Mouse (Mus musculus): ENCODE measurements at regions not wholly inside any gene's neighbourhood (a gene's known extent, or its start where the extent isn't known, plus 50 kb on each side); places are given as distances from the start of the nearest gene placed in this dataset.

DNA sequence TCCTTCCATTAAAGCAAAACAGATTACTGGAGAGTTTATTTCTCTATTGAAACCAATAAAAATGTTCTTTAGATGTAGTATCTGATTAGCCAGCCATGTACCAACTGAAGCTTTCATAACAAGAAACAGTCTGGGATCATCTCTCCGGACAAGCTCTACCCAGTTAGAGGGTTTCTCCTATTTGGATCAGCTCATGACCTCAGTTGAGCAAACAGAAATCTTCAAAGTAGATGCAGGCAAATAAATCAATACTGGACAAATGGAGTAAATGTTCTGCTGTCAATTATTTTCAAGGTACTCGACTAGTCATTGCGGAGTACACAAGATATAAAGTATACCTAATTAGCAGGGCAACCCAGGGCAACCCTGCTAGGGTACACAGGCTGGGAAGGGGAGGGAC is 67.4 kb downstream of the Avpr1a start:
- no peak for ATAC-seq

DNA sequence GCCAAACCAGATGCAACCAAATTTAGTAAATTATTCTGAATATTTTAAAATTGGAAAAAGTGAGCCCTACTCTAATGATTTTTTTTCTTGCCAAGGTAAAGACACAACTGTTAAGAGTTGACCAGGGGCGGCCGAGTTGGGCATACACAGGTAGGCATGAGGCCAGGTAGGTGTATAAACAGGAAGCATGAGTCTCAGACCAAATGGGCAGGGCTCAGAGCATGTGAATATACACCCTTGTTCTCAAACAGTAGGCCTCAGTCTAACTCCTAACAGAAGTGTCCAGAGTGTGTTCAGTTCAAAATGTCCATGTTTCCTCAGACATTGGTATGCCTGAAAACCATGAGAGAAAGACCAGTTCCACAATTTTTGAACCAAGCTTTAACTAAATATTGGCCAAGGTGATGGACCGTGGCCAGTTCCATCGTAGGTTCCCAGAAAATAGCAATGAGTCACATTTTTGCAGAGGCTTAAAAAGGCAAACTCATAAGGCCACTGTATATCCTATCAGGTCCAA is 71.0 kb downstream of the Avpr1a start:
- no peak for ATAC-seq

DNA sequence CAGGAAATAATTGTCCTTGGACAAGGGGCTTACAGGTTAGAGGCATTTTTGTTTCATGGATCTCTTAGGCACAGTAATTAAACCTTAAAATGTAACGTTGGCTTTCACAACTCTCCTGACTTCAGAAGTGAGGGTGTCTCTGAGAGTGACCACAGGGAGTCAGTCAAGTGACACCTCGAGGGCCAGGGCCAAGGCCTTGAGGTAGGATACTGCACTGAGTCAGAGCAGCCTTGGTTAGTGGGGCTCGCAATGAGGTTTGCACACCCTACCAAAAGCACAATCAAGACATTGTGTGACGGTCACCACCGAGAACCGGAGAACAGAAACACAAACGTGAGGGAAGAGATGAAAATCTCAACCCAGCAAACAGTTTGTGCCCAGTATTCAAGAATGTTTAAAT is 71.7 kb downstream of the Avpr1a start:
- no peak for ATAC-seq

DNA sequence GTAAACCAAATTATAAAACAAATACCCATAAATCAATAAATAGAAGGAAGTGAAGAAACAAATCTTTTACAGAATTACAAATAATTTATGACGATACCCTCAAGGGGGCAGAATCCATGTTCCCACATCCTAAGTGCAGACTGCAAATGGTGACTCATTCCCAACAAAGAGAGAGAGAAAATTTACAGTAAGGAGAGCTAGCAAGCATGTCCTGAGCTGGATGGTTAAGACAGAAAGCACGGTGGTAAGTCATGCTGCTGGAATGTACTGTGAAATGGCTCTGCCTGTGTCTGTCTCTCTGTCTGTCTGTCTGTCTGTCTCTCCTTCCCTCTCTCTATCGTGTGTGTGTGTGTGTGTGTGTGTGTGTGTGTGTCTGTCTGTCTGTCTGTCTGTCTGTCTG is 74.3 kb downstream of the Avpr1a start:
- no peak for ATAC-seq

DNA sequence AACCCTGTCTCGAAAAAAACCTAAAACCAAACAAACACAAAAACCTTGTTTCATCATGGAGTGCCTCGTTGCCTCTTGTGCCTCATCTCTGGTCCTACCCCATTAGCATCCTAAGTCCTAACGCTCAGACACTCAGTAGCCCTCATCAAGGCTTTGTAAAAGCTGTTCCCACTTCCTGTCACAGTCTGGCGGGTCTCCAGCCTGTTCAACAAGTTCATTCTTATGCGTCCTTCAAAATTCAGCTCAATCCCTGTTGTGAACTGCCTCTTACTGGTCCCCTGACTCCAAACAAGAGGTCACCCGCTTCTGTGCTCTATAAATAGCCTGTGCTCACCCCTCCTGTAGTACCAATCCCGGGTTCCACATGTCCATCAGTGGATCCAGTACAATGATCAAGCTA is 77.1 kb downstream of the Avpr1a start:
- ATAC-seq, result no peak

DNA sequence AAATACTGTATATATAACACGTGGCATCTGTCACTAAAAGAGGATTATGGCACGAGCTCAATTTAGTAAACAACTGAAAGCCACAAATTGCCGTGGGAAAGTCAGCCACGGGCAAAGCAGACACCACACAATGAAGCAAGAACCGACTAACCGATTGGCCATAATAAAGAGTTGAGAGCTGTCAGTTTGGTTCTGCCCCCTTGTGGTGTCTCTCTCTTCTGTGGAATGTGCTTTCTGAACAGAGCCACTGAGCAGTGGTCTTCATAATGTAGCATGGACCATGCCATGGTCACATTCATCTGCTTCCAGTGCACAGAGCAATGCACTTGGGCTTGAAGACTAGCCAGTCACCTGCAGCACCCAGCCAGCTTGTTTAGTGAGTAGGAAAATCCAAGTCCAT is 77.5 kb downstream of the Avpr1a start:
- no peak for ATAC-seq

DNA sequence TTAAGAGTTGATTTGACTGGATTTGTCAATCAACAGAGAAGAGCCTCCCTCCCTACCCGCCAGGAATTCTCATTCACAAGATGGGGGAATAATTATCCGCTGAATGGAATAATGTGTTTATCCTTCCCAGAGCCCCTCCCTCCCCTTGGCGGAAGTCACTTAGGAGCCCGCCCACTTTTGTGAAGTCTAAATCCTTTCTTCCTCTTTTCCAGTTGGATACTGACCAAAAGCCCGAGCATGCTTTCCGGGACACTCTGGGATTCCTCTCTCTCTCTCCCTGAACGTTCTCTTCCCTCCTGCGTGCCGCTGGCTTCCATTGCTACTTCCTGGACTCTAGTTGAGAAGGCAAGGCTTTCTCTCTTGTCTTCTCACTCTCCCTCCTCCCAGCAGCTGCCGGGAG is 79.9 kb downstream of the Avpr1a start:
- no peak for ATAC-seq

DNA sequence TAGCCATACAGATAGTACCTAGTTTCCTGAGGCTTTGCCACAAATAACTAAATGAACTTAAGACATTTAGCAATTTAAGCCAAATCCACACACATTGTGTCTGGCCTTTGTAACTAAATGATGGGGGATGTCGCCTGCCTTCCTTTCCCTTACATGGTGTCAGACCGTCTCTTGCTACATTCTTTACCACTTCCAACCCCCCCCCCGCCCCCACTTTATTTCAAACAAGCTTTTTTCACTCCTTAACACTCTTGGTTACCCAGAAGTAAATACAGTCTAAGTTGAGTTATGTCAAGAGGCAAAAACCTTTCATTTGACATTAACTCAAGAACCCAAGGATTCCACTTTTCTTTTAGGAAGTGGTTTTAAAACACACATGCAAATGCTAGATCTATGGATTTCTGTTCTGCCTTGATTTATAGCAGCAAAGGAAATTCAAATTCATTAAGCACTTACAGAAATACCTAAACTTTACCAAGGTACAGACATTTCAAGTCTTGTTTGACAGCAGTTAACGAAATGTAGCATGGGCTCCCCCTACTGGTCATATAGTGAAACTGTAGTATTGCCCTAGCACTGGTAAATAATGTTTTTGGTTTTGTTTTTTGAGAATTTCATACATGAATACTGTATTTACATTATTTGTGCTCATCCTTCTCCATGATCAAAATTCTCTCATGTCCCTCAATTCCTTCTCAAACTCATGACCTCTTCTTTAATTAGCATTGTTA is 80.8 kb downstream of the Avpr1a start:
- peak; percentile 61 for ATAC-seq

DNA sequence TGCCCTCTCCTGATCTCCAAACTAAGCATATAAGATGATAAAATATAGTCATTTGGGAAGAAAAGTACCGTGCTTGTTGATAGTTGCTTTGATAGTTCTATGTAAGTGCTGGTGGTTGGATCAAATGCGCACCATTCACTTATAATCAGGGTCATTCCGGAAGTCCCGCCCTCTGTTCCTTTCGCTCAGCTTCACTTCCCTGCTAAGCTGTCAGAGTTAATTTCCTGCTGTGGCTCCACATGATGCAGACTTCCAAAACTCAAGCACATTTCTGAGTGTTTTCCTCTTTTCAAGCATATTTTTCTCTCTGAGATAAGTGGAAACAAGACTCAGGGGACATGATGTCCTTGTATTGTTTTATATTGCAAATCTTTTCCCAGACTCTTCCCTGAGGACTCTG is 86.4 kb downstream of the Avpr1a start:
- ATAC-seq, result no peak

DNA sequence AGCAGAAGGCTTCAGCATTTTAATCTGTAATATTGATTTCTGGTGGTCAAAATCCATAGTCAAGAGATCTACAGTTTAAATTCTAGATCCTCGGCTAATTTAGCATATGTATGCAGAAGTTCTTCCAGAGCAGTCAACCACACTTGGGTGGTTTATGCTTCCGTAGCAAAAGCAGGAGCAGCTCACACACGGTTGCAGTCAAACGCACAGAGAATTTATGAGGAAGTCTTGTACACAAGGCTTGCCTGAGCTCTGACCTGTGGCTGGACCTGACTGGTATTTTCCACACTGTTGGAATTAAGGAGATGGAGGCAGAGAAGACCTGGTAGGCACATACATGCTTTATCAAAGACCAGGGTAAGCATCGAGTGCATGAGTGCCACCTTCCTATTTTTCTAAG is 86.8 kb downstream of the Avpr1a start:
- ATAC-seq, result no peak

DNA sequence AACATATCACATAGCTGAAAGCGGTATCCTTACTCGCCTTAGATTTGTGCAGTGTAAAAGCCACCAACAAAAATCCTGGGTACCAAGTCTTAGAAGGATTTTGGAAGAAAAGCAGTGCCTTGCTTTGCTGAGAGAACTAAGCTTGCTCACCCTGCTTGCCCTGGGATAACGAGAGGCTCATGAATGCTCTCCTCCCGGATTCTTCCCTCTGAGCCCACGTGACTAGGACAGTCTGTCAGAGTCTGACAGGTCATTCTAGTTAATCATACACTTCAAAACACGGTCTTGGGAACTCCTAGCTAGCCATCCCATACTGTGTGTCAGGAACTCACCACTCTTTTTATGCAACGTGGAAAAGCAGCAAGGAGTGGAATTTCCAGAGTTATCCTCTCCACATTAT is 91.4 kb downstream of the Avpr1a start:
- ATAC-seq, result no peak

DNA sequence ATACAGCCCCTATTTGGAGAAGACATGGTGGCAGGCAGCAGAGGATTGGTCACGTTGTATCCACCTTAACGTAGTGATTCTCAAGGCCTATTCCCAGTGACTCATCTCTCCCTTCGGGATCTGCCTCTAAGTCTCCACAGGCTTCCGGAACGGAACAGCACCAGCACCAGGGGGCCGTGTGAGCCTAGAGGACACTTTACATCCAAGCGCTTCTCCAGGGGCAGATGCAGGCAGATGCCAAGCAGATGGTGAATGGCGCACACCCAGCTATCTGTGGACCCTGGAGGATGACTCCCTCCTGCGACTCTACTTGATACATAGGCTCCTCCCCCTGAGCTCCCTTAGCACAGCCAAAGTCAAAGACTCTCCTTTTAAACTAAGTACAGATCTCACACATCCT is 94.3 kb downstream of the Avpr1a start:
- ATAC-seq, result no peak

DNA sequence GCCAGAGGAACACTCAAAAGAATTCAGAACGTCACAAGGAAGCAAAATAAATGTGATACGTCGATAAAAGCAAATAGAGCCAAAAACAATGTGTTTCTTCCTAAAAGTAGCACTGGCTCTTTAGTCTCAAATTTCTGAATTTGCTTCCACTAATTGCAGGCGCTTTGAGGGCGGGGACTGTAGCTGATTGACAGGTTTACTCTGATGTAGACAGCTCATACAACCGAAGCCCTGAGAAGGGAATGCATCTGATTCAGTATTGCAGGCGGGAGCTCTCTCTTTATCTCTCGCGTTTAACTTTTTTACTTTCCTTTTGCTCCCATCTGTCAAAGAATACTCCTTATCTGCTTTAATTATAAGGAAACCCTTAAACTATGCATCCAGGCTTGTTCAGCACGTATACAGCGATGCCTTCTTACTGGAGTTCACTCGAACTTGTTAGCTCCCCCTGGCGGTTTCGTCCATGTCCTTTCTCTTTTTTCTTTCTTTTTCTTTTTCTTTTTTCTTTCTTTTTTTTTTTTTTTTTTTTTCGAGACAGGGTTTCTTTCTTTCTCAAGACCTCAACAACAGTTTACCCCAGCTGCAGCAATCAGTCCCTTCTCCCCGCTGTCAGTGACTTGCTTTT is 95.9 kb downstream of the Avpr1a start:
- ATAC-seq, result peak; percentile 69

DNA sequence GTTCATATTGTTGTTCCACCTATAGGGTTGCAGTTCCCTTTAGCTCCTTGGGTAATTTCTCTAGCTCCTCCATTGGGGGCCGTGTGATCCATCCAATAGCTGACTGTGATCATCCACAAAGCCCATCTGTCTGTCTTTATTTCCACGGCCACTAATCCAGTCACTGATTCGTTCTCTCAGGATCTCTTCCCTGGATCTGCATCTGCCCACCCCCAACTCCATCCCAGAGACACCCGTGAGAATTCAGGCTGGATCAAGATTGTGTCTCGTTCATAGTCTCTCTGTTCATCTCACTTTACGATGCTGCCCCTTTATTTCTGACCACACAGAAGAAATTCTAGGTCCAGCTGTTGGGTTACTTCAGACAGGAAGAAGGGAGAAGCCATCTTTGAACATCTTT is 96.7 kb downstream of the Avpr1a start:
- ATAC-seq, result no peak

DNA sequence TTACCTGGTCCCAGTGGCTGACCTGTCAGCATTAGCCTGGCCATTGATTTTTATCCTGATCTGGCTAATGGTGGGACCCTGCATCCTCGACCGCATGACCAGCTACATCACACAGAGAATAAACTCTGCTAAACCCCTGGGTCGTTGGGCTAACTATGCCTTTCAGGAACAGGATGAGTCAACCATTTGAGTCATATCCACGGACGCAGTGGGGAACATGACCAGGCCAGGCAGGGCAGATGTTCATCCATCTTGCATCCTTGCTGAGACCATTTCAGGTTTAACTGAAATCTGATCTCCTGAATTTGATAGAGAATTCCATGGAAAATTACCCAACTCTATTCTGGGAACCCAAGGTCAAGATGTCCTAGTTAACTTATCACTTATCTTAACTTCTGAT is 103.3 kb downstream of the Avpr1a start:
- no peak for ATAC-seq

DNA sequence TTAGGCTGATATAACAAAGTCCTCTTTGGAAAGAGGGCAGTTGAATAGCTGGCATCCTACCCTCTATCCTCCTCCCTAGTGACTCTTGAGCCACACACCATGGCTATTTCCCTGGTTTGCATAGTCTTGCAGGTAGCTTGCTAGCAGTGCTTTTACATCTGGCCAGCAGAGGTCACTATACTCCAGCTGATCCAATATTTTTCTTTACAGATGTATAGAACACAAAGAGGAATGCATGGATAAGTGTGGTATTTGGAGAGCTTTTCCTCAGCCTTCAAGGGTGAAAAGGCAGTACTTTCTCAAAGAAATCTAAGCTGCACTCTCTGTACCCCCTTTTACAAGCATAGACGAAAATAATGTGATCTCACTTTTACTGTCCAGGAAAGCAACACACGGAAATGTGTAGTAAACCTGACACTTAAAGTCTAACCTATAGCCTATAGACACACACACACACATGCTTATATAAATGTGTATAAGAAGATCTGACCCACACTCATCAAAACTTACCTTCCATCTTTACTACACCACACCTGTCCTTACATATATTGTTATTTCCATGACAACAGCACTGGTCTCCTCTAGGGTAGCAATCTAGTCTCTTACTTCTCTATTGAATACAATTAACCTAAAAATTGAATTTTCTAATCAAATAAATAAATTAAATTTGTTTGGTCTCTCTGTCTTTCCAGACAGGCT is 105.0 kb downstream of the Avpr1a start:
- peak; percentile 83 for ATAC-seq

DNA sequence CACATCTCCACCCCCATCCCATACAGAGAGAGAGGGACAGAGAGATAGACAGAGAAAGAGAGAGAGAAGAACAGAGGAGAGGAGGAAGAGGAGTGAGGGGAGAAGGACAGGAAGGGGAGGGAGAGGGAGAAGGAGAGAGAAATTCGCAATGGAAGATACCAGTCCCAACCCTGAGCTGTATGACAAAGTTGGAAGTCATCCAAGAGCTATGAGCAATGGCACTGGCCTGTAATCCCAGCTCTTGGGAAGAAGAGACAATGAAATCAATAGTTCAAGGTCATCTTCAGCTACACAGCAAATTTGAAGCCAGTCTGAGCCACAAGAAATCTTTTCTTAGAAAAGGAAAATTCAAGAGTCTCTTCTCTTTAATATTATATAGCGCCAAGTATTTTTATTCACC is 105.6 kb downstream of the Avpr1a start:
- no peak for ATAC-seq

DNA sequence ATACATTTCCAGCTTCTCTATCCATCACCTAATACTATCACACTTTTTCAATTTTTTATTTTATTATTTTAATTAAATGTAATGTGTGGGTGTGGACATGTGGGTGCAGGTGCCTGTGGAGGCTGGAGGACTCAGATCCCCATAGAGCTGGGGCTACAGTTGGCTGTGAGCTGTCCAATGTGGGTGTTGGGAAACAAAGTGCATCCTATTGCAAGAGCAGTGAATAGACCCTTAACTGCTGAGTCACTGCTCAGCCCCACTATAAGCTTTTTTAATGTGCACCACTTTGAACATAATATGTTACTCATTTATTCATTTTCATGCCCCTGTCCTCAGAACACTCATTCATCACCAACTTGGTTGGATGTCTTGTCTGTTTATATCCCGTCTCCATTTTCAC is 110.4 kb downstream of the Avpr1a start:
- ATAC-seq, result no peak

DNA sequence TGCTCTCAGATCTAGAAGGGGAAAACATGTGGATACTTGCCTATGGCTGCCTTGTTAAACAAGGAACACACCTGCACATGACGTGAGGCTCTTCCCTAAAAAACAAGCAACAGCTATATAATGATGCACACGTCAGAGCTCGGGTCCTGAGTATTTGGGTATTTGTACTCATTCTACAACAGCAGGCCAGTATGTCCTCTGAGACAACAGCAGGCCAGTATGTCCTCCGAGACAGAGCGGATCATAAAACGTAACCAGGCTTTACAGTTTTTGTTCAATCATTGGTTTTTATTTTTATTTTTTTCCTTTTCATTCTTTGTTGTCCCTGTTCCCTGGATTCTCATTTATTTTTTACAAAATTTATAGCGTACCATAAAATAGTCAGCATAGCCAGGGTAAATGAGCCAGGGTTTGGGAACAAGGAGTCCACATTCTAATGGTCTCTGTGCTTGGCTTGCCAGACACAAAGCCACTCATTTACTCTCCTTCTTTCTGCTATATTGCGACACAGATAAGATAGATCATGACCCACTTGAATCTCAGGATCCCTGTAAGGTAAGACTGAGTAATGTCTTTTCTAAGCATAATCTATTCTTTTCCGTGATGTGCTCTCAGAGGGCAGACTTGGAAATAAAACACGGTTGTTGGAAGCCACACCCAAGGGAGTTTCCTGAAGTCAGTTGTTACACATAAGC is 111.8 kb downstream of the Avpr1a start:
- ATAC-seq, result no peak

DNA sequence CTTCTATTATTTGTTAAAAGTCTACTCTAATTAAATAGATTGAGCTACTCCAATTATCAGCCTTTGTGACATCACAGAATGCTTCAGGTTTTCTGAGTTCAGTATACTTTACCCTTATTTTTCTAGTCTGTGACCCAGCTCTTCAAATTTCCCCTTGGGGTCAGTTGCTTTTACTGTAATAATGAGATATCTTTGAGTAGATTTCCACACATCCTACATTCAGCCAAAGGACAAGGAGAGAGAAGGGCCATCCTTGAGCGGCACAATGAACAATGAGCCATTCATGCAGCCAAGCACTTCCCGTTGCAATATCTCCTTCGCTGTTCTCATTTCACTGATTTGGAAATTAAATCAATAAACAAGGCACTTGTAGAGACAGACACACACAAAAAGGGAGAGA is 113.6 kb downstream of the Avpr1a start:
- ATAC-seq, result no peak

DNA sequence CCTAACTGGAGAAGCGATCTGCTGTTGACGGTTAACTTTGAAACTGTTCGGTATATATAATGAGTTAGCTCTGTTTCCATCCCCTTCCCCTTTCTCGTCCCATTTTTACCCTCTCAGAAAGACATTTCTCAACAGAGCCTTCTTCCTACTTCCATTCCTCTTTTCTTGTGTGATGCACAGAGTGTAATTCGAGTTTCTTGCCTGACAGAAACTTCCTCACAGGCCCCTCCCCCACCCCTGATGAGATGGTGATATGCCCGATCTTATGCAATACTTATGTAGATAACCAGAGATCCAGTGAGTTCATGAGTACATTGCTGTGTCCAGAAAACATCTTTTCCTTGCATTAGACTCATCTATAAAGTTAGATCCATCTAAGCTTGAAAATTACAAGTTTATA is 114.2 kb downstream of the Avpr1a start:
- no peak for ATAC-seq

DNA sequence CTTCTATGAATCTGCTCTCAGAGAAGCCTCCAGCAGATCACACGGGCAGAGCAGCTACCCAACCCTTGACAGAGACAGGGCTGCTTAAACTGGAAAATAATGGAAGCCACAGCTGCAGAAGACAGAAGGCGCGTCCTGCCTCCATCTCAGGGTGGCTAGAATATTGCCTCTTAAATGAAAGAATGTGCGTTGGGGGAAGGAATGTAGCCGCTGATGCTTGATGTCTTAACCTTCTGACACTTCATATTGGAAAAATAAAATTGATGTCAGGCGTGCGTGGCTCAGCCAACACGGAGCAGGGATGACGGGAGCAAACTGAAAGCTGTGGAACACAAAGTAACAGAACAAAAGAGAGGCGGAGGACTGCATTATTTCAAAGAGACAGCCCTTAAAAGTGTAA is 114.6 kb upstream of the Ppm1h start:
- no peak for ATAC-seq

DNA sequence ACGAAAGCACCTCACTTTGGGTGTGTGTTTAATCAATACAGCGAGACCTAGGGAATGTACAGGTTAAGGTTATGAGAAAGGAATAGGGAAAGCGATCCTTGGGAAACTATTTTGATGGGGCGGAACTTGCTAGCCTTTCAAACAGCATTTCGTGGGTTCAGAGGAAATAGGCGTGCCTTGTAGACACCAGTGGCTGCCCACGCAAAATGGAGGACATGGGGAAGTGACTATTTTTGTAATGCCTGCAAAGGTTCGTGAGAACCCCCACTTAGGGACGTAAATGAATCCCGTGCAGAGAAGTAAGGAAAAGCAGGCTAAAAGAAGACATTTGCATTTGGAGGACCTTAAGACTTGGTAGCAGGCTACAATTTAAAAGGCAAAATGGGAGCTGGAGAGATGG is 114.1 kb upstream of the Ppm1h start:
- no peak for ATAC-seq

All from inflammation-experienced regulatory T-cells, adult 6 months (primary cell).